Mouse (Mus musculus) kidney, adult 2 months (tissue): ENCODE data around the gene Gm2696.

ENCODE experiments used
- CTCF ChIP-seq: fragments of 200-500 bp; conservative IDR thresholded peaks from 2 replicates; pipeline ENCODE4 v1.5.1; 2011; ENCODE audit warnings: low read depth, mild to moderate bottlenecking, control low read depth, low read length, moderate library complexity, mixed read lengths; ENCODE audit not compliant: insufficient read depth, insufficient read length
- POLR2A ChIP-seq: fragments of 200-500 bp; IDR thresholded peaks from one replicate; pipeline ENCODE4 v1.6.1; 2011; ENCODE audit warnings: low read depth, low read length, control low read depth

- TF ChIP-seq CTCF (no peak), POLR2A (no peak)
Measured at GRCm38 (mm10) chr10:77826951-77827350, 12.5 kb downstream of the Gm2696 start, which contains the start of gene Krtap10-4.
